Mouse (Mus musculus): ENCODE results near the gene Mtfp1.

DNA sequence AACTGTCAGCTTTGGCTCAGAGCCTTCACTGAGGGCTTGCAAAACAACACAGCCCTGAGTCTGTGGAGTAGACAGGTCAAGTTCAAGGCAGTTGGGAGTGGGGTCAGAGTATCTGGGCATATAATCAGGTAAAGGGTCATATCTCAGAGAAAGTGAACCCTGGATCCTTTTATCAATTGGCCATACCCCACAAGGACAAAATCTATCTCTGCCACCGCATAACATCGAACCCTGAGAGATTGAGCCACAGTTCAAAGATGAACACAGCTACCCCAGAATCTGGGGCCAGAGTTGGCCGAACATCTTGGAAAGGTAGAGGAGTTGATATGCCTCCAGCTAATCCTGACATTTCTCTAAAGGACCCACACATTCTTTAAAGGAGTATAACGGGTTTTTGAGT is 16.8 kb upstream of the Mtfp1 start:
- TF ChIP-seq CTCF (IDR thresholded peaks at IDR 0.05; ENCODE audit: low read depth, low read length) (no peak), GATA1 (IDR thresholded peaks at IDR 0.05; ENCODE audit: borderline replicate concordance, low read length) (no peak), TAL1 (conservative IDR thresholded peaks at IDR 0.05; ENCODE audit: low read depth, low read length) (no peak), POLR2AphosphoS5 (IDR thresholded peaks at IDR 0.05; ENCODE audit: insufficient replicate concordance, low read depth, low read length) (no peak)

Data from G1E (cell line).